Mouse (Mus musculus): ENCODE data around the gene Cdyl.
A peak's percentile ranks its signal among the peaks of the same experiment; 100 is the strongest.

Cdyl gene

DNA sequence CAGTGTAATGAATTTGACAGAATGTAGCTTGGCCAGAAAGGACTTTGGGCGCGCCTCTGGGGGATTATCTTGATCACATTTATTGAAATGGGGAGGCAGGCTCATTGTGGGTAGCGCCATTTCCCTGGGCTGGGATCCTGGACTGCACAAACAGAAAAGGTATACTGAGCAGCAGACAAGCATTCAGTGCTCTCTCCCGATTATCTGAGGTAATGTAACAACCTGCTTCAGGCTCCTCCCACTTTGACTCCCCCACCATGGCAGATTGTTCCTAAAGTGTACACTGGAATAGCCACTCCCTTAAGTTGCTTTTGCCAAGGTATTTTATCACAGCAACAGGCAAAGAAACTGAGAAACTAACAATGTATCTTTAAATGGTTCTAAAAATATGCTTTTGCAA, 58.0 kb downstream of the Cdyl start:
- peak; percentile 22 for DNase-seq

DNA sequence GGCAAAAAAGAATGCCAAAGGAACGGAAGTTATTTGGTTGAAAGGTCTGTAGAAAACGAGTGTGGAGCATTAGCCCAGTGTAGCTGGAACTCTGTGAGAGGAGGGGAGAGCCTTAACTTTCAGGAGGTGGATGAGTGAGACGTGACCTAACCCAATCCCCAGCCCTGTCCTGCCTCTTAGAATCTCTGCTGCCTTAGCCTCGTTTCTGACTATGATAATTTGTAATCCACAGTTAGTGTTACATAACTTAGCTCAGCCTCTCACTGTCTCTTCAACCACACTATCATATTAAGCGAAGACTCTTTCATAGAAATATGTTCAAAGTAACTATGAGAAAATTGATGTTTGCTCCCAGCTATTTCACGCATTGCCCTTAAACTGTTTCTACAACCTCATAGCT, 59.9 kb downstream of the Cdyl start:
- peak; percentile 61 for DNase-seq

DNA sequence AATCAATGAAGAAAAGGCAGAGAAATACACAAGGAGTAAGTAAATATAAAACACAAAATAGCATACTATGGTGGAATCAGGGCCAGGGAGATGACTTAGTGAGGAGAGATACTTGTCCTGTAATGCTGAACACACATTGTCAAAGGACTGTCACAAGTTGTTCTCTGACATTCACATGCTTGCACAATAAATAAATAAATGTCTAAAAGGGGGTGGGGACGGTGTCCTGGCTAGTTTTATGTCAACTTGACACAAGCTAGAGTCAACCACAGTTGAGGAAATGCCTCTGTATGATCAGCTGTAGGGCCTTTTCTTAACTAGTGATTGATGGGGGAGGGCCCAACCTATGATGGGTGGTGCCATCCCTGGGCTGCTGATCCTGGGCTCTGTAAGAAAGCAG, 63.4 kb downstream of the Cdyl start:
- no peak for DNase-seq

DNA sequence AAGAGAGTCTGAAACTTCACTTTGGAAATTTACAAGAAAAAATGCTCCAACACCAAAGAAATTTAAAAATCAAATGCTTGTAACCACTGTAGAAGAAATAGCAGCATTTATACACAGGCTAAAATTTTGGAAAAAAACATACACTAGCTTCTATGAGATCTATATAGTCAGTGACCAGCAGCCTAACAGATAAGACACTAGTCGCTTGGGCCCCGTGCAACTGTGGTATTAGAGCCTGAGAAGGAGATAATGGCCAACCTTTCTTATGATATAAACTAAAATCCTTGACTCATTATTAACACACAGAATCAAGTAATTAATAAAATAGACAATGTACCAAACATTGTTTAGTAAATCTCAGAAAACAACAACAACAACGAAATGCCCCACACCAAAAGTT, 66.4 kb downstream of the Cdyl start:
- no peak for DNase-seq

DNA sequence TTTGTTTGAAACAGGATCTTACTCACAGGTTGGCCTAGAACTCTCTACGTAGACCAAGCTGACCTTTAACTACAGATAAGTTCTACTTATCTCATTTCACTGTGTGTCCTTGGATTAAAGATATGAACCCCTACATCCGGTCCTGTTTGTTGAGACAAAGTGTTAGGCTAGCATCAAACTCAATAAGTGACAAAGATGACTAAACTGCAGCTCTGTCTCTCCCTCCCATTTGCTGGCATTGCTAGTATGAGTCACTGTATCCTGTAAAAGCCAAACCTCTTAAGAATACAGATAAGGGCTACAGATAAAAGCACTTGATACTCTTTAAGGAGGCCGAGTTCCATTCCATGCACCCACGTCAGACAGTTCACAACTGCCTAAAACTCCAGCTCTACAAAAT, 72.5 kb downstream of the Cdyl start:
- DNase-seq: peak; percentile 41

DNA sequence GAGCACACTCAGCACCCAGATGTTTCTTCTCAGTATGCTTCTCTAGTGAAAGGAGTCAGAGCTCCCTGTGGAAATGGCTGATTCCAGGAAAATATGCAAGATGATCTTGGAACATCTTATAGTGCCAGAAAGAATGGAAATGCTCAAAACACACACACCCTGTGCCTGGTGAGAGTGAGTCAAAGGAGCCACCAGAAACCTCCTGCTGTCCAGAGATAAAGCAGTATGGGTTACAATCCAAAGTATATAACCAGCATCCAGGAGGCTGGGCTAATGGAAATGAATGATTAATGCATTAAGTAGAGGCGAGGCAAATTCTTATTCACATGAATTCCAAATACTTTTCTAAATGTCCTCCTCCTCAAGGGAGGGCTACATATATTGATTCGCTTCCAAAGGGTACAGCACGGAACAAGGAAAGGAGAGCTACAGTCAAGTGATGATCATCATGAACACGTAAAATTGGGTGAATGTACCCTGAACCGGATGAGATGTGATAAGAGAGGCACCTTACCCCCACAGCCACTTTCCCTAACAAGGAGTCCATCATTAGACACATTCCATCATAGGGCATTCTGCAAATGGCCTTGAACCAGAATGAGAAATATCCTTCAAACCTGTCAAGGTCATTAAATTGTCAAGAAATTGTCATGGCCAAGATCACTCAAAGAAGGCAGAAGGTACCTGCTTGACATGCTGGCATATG, 73.4 kb downstream of the Cdyl start:
- peak; percentile 83 for DNase-seq

DNA sequence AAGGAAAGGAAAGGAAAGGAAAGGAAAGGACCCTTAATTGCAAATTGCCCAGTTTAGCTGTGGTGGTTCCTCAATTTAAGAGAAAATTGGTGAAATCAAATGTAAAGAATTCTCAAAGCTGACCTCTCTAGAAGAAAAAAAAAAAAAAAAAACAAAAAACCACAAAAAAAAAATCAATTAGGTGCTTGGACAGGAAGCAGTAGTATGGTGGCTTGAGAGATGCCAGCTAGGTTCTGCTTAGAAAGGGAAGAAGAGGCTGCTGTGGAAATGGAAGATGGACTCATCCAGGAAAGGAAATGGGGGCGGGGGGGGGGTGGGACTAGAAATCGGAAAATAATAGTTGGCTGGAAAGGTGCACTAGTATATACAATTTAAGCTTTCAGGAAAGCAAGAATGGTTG, 77.9 kb downstream of the Cdyl start:
- no peak for DNase-seq

DNA sequence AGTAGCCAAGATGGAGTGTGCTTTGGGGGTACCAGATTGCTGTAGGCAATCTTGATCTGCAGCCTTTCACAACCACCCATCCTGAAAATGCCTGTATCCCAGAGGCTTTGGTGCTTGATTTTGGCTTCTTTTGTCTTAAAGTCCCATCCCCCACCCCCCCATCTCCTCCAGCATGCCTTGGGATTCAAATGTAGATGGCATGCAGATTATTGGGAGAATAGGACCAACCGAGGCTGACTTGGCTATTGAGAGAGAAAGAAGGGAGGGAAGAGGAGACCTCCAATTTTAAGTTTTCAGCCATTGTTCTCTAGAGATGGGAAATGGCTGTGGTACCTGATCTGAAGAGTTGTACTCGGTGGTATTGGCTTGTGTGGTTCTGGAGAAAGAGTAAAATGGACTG, 78.6 kb downstream of the Cdyl start:
- peak; percentile 14 for DNase-seq

DNA sequence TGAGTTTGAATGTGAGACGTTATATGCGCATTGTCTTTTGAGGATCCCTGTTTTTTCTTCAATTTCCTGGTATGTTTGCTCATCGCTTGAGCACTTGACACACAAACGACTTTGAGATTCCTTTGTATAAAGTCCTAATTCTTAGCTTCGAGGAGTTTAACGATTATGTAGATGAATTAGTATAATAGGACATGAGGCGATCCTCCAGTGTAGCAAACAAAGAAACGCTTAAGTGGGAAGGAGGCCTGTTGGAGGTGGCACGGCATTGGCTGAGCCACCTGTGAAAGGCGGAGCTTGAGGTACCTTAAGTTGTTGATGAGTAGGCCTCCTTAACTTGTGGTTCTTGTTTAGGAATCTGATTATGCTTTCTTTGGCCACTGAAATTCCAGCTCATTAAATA, 79.8 kb downstream of the Cdyl start:
- DNase-seq: peak; percentile 49

DNA sequence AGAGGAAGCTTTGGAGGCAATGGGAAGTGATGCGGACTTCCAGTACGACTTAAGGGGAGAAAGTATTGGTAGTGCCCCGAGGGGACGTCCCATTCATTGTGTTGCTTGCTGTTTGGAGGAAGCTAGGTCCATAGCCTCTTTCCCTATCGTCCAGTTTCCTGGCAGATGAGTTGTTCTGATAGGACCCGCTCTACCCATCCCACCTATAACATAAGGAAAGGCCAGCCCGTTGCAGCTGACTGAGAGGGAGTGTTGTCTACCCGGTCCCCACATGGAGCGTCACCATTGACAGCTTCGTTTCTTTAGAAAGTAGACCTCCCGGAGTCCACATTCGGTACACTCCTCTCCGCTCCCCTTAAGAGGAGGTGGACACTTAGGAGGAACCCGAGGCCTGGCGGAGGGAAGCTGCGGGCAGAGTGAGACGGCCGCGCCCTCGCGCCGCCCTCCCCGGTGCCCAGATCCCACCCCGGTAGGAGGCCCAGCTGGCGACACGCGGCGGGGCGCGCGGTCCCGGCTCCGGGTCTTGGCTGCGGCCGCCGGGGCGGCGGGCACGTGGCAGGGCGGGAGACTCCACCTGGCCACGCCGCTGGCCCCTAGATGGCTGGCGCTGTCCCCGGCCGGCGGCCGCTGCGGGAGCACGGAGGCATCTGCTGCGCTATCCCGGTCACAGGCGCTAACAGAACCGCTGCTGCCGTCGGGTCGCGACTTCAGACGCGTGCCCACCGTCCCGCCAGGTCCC, 80.8 kb downstream of the Cdyl start:
- DNase-seq: peak; percentile 99

DNA sequence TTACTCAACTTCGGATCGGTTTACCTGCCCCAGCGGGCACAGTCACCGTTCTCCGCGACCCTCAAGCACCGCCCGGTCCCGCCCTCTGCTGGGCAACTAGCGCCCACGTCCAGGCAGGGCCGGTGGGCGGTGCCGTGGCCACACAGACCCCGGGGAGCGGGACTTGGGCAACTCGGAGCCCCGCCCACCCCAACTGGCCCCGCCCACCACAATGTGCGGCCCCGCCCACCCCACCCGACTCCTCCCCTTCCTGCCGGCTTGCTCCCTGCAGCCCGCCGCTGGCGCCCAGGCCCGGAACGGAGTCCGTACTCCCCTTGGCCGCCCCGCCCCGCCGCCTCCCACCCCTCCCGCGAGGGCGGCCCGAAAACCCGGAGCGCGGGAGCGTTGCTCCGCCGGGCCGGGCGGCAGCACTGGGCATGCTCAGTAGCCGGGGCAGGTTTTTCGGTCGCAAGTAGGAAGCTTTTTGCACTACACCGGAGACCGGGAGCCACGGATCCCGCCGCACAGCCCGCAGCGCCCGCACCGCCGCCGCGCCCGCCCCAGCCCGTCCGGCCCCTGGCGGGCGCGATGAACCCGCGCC, 81.5 kb downstream of the Cdyl start:
- peak; percentile 99 for DNase-seq

DNA sequence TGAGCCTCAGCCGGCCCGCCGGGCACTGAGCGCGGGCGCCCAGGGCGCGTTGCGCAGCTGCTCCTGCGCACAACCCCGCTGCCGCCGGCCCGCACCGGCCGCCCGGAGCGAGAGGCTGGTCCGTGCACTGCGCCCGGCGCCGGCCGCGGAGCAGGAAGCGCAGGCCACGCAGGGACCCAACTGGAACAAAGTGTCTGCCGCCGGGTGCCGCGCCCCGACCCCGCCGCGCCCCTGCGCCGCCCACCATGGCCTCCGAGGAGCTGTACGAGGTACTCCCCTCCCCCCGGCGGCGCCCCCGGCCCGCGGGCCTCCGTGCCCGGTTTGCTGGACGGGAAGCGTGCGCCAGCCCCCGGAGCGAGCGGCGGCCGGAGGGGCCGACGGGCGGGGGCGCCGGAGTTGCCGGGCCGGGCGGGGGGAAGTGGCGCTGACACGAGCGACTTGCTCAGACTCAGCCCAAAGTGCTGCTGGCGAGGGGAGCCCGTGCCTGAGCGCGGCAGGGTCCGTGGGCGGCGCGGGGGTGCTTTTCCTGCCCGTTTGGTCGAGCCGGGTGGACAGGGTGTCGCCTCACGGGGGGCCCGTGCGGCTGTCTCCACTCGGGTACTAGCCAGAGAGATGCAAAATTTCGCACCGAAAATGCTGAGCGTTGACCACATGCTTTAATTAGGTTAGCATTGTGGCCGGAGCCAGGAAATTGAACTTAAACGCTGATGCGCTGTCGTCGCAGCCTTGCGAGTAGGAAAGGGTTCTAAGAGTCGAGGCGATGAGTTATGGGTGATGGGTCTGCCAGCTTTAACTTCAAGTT, 82.2 kb downstream of the Cdyl start:
- peak; percentile 95 for DNase-seq

DNA sequence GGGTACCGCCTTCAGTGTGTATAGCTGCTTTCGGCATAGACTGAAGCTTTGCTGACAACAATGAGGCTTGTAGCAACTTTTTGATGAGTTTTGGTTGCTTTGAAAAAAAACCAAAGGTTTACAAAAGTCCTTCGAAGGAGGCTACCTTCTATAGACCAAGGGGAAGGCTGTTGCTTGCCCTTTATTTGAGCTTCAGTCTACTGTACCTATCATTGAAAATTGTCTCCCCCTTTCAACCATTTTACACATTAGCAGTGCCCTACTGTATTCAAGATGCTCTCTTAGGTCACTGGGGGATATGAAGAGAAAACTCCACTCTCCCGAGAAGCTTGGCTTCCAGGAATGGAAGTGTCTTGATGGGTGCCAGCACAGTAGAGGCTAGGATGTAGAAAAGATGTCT, 83.1 kb downstream of the Cdyl start:
- DNase-seq: peak; percentile 75

DNA sequence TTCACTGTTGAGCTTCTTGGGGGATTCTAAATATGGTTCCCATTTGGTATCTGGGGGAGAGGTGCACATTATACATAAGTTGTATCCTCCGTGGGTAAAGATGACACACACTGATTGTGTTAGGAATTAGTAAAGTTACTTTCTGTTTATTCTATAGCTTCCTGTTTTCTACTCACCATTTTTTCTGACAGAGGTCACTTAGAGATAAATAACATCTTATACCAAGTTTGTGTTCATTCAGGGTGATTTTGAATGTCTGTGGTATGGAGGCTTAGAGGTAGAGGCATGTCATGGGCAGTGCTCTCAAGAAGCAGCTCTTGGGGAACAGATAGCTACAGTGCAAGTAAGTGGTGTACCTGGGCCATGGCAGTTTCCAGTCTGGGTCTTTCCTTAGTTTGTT, 83.6 kb downstream of the Cdyl start:
- DNase-seq: peak; percentile 18

DNA sequence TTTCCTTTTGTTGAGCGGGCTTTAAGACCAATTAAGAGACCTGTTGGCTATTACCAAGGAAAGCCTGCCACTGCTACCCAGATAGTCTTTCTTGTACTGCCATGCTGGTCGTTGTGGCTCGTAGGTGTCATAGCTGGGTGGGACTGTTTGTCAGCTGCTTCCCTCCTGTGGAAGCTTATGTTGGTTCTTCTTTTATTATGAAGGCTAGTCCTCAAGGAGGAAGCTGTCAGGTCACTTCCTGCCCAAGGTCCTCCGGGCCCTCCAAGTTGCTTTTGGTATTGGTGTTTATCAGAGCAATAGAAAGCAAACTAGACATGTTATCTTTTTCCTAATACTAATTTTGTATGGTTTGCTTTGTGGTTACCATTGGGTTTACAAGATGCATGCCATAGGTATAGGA, 89.6 kb downstream of the Cdyl start:
- DNase-seq: peak; percentile 41

DNA sequence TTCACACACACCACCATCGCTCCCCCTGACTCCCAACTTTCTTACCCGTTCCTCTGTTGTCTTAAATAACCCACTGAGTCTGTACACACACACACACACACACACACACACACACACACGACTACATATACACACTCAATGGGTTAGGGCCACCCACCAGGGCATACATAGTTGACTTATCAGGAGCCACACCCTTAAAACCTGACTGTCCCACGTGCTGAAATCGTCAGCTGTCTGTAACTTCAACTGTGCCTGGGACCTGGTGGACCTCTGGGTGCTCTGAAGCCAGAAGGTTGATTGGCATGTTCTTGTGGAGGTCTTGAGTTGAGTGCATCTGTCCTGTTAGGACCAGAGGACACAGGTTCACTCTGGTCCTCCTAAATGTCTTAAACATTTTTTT, 90.0 kb downstream of the Cdyl start:
- DNase-seq: peak; percentile 53

DNA sequence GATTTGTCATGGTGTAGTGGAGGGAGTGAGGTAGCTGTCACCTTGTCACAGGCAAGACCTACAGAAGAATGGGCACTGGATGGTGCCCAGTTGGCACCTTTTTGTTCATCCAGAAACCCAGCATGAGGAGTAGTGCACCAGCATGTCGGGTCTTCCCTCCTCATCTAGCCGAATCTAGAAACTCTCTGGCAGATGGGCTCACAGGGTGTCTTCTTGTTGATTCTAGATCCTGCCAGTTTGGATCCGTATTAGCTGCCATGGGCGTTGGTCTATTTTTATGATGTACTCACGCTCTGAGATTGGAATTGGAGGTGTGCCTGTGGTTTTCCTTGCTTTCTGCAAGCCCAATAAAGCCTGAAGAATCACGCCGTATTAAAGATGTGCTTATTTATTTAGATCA, 92.4 kb downstream of the Cdyl start:
- DNase-seq: peak; percentile 80

DNA sequence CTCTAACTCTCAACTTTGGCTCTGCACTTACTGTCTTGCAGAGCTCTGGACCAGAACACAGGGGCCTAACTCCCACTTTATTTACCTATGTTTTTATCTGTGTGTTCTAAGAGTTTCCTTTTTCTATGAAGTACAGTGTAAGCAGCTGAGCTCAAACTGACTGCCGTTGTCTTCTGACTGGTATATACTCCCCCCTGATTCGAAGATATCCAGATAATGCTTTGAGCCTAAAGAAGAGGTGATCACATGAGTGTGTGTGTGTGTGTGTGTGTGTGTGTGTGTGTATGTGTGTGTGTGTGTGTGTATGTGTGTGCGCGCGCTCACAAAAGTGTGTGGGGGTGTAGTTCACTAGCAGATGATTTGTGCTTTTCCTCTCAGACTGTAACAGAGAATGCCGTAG, 95.4 kb downstream of the Cdyl start:
- DNase-seq: no peak

DNA sequence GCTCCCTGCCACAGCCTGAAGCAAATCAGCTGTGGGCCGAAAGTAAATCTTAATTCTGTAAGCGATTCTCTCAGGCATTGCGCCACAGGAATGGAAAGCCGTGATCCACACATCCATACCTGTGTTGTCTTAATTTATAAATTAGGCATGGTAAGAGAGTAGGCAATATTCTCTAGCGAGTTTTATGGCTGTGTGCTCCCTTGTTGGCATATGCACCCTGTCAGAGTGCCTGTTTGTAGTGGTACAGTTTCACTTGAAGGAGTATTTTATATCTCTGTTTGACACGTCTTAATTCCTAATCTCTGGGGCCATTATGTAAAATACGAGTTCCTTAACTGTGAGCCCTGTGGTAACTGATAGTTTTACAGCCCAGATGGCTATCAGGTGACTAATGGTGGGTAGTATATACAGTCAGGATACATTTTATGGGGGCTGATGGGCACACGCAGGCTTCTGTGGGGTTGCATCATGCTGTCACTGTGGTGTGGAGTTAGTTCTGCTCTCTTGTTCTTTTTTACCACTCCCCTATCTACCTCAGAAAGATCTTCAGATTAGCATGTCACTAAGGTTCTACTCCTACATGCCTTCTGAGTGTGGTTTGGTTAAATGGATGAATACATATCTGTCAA, 96.1 kb downstream of the Cdyl start:
- DNase-seq: no peak

DNA sequence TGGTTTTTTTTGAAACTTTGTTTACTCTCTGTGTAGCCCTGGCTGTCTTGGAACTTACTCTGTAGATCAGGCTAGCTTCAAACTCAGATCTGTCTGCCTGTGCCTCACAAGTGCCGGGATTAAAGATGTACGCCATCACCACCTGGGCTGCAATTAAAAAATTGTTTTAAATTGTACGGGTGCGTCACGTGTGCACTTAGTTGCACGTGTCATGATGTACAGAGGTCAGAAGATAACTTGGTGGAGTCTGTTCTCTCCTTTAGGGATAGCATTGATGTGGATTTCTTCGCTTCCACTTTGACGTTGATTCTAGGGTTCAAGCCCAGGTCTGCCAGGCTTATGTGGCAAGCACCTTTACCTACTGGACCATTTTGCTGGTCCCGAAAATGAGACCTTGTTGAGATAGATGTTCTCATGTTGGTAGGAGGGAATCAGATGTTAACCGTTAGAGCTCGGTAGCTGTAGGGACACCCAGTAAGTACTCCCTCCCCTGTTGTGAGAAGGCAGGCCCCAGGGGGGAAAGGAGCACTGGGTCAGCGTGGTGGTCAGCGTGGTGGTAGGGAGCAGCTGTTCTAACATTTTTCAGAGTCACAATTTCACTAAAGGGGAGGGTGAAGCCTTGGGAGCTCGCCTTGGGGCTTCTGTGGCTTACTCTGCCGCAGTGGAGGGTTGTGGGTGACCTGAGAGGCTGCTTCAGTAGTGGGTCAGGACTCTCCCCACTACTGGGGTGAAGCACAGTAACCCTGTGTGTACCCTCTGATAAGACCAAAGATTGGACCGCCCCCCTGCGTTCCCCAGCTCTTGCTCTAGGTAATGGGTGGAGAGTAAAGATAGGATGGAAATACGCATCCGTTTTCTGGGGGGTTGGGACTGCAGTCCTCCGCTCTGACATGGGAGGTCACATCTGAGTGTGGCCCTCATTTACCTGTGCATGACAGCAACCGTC, 97.0 kb downstream of the Cdyl start:
- DNase-seq: no peak

DNA sequence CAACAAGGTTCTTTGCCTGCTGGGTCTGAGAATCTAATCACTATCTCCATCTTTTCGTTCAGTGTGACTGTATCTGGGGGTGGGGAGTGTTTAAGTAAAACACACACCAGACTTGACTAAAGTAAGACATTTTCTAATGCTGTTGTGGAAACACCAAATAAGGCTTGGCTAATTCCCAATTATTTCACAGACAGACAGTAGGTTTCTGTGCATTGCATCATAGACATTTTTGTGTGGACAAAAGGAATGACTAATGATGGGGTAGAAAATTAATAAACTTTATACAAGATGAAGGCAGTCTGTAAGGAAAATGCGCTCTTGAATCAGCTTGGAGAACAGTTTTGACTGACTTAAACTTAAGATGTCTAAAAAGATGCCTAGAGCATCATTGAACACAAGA, 100.7 kb downstream of the Cdyl start:
- no peak for DNase-seq

DNA sequence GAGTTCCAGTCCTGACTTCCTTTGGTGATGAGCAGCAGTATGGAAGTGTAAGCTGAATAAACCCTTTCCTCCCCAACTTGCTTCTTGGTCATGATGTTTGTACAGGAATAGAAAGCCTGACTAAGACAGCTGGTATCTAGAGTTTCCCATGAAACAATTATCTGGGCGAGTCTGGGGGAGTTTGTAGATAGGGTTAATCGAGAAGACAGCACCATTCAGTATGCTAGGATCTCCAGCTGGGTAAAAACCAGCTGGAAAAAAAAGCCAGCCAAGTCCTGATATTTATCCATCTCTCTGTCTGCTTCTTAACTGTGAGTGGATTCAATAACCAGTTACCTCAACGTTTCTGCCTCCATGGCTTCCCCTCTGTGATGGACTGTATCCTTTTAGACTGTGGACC, 104.9 kb downstream of the Cdyl start:
- no peak for DNase-seq

All from heart, adult 11 months (tissue).